Mouse (Mus musculus): ENCODE results near the gene Thsd7b.

- TF ChIP-seq CTCF (IDR thresholded peaks at IDR 0.05; ENCODE audit: extremely low read depth, insufficient read length, insufficient replicate concordance, low read depth, low read length) (no peak), POLR2A (IDR thresholded peaks at IDR 0.05; ENCODE audit: low read depth, low read length) (no peak)
Observed at GRCm38 (mm10) chr1:130167260-130167659, 894.2 kb downstream of the Thsd7b start.

Data from small intestine, adult 2 months (tissue).